Mouse (Mus musculus) forebrain, postnatal 0 days (tissue): ENCODE measurements around the gene Ap2a1. TPM values are rescaled to one million over a fixed set of nuclear protein-coding genes. Genes with fewer than 3 reads are reported as not detected.

ENCODE experiments used
- ATAC-seq: fragments of 200-750 bp; cut with Nextera tagmentation; 2 replicates; pipeline ENCODE4 v1.8.0; 2017; ENCODE audit warnings: mild to moderate bottlenecking, moderate library complexity
- DNase-seq: peaks from one replicate; pipeline ENCODE4 v3.0.0-alpha.2; 2015
- H3K27ac ChIP-seq: fragments of 300-500 bp; sonication (generic); 2 replicates; pipeline ENCODE4 v1.5.1; 2014; ENCODE audit warnings: low read depth, mild to moderate bottlenecking, antibody characterized with exemption, low read length, moderate library complexity, mixed read lengths
- H3K27me3 ChIP-seq: fragments of 300-500 bp; sonication (generic); 2 replicates; pipeline ENCODE4 v1.6.1; 2014; ENCODE audit warnings: mild to moderate bottlenecking, low read length, mixed read lengths; ENCODE audit not compliant: insufficient read depth
- H3K36me3 ChIP-seq: fragments of 300-500 bp; sonication (generic); 2 replicates; pipeline ENCODE4 v1.6.1; 2014; ENCODE audit warnings: mild to moderate bottlenecking, moderate library complexity; ENCODE audit not compliant: insufficient read depth
- H3K4me1 ChIP-seq: fragments of 300-500 bp; sonication (generic); 2 replicates; pipeline ENCODE4 v1.6.1; 2014; ENCODE audit warnings: antibody characterized with exemption; ENCODE audit not compliant: insufficient read depth
- H3K4me2 ChIP-seq: fragments of 300-500 bp; sonication (generic); 2 replicates; pipeline ENCODE4 v1.6.1; 2014; ENCODE audit warnings: low read depth, mild to moderate bottlenecking, moderate library complexity
- H3K4me3 ChIP-seq: fragments of 300-500 bp; sonication (generic); 2 replicates; pipeline ENCODE4 v1.5.1; 2014; ENCODE audit warnings: low read depth, low read length, mixed read lengths
- H3K9ac ChIP-seq: fragments of 300-500 bp; sonication (generic); 2 replicates; pipeline ENCODE4 v1.6.1; 2014; ENCODE audit warnings: mild to moderate bottlenecking
- H3K9me3 ChIP-seq: fragments of 300-500 bp; sonication (generic); 2 replicates; pipeline ENCODE4 v1.6.1; 2016; ENCODE audit warnings: low read length
- CTCF ChIP-seq: sonication (generic); IDR thresholded peaks from 2 replicates; pipeline ENCODE4 v1.5.1; 2016; ENCODE audit warnings: antibody characterized with exemption, control low read depth, low read depth
- WGBS: fragments of 180-500 bp; shearing (Covaris S2); extraction: QIAGEN DNeasy Blood & Tissue Kit; methylation state at CpG from one replicate; pipeline ENCODE4 v1.1.7; 2014; 5-methylcytosine and 5-hydroxymethylcytosine counted together
- polyA plus RNA-seq: library from polyadenylated mRNA; unstranded; fragments of >200 nt; fragmentation: Nextera tagmentation; extraction: Ambion mirVana; gene quantifications from 2 replicates; pipeline ENCODE4 v1.2.1, GENCODE M21; 2015
- total RNA-seq: library from RNA; depleted of rRNA; stranded (reverse); fragments of >200 nt; gene quantifications from 2 replicates; pipeline ENCODE4 v1.2.3, GENCODE M21; 2014; rRNA removed

Gene Ap2a1
- total RNA-seq: 140 and 175 TPM in 2 replicates
- polyA plus RNA-seq: 101 and 113 TPM in 2 replicates

- TF ChIP-seq CTCF: peak; percentile 44
- Histone ChIP-seq H3K4me1 (peaks cover 13% of the 10 kb centered on the region), H3K9ac (peak within 1 kb of the TSS; percentile 94), H3K27me3 (no peaks in the 10 kb centered on the region), H3K4me3 (peak within 1 kb of the TSS; percentile 95), H3K4me2 (peak within 1 kb of the TSS; percentile 68), H3K36me3 (no peaks in the 10 kb centered on the region), H3K9me3 (no peaks in the 10 kb centered on the region), H3K27ac (peak within 1 kb of the TSS; percentile 93)
- WGBS: under 1% methylated on average over 83 of the region's 84 CpGs
- ATAC-seq (peak; percentile 97), DNase-seq (peak; percentile 100)
These were observed at the start of gene Ap2a1 for GRCm38 (mm10) chr7:44929204-44930151. Gene Ap2a1, minus strand, starts transcription at chr7:44929496.

- Histone ChIP-seq H3K9ac (no peak overlapping the region), H3K9me3 (no peaks in the 10 kb centered on the region), H3K27ac (no peak overlapping the region), H3K4me1 (peaks cover 4% of the 10 kb centered on the region; the same call in 1 of the 2 replicates), H3K4me3 (no peak overlapping the region), H3K27me3 (no peaks in the 10 kb centered on the region), H3K4me2 (no peak overlapping the region), H3K36me3 (peaks cover 61% of the 10 kb centered on the region)
- DNase-seq (no peak), ATAC-seq (no peak)
- peak; percentile 50 for TF ChIP-seq CTCF
- WGBS: 89% methylated on average over 3 of the region's 3 CpGs
These were observed 49.0 kb upstream of the Ap2a1 start for GRCm38 (mm10) chr7:44978300-44978699.

GRCm38 (mm10) chr7:44975117-44975419, 45.8 kb upstream of the Ap2a1 start:
- no peaks in the 10 kb centered on the region for H3K27me3 ChIP-seq
- peaks cover 22% of the 10 kb centered on the region; the same call in 1 of the 2 replicates for H3K4me1 ChIP-seq
- ATAC-seq (no peak), DNase-seq (no peak)
- peak overlapping the region; percentile 93 for H3K27ac ChIP-seq
- H3K36me3 ChIP-seq: peaks cover 38% of the 10 kb centered on the region
- no peak overlapping the region for H3K9ac ChIP-seq
- TF ChIP-seq CTCF: no peak
- H3K4me2 ChIP-seq: peak overlapping the region; percentile 80
- H3K9me3 ChIP-seq: no peaks in the 10 kb centered on the region
- 14% methylated on average over 6 of the region's 6 CpGs for WGBS
- H3K4me3 ChIP-seq: no peak overlapping the region

- H3K4me1 ChIP-seq: peaks cover 22% of the 10 kb centered on the region; the same call in 1 of the 2 replicates
- peak within 1 kb of the TSS; percentile 80 for H3K4me2 ChIP-seq
- H3K27me3 ChIP-seq: no peaks in the 10 kb centered on the region
- H3K4me3 ChIP-seq: peak within 1 kb of the TSS; percentile 56
- no peaks in the 10 kb centered on the region for H3K9me3 ChIP-seq
- ATAC-seq (peak; percentile 38), DNase-seq (peak; percentile 94)
- peak within 1 kb of the TSS; percentile 77 for H3K9ac ChIP-seq
- peak; percentile 15; the same call in 1 of the 2 replicates for TF ChIP-seq CTCF
- 1% methylated on average over 22 of the region's 22 CpGs for WGBS
- H3K36me3 ChIP-seq: peaks cover 33% of the 10 kb centered on the region
- H3K27ac ChIP-seq: peak within 1 kb of the TSS; percentile 93
These were observed 45.3 kb upstream of the Ap2a1 start, which contains the start of gene Cpt1c for GRCm38 (mm10) chr7:44974383-44975116. Gene Cpt1c, minus strand, starts transcription at chr7:44974851.

- peak overlapping the region; percentile 77 for H3K9ac ChIP-seq
- peaks cover 22% of the 10 kb centered on the region; the same call in 1 of the 2 replicates for H3K4me1 ChIP-seq
- no peaks in the 10 kb centered on the region for H3K9me3 ChIP-seq
- H3K4me3 ChIP-seq: peak overlapping the region; percentile 56
- WGBS: 31% methylated on average over 14 of the region's 14 CpGs
- H3K4me2 ChIP-seq: peak overlapping the region; percentile 80
- peaks cover 26% of the 10 kb centered on the region for H3K36me3 ChIP-seq
- peak overlapping the region; percentile 93 for H3K27ac ChIP-seq
- no peaks in the 10 kb centered on the region for H3K27me3 ChIP-seq
- TF ChIP-seq CTCF: no peak
- DNase-seq: no peak
- ATAC-seq: no peak
These were observed 44.3 kb upstream of the Ap2a1 start for GRCm38 (mm10) chr7:44973415-44974130.

- TF ChIP-seq CTCF: no peak
- Histone ChIP-seq H3K27ac (peak overlapping the region; percentile 57), H3K4me3 (peak overlapping the region; percentile 55), H3K4me1 (peaks cover 22% of the 10 kb centered on the region; the same call in 1 of the 2 replicates), H3K4me2 (peak overlapping the region; percentile 76), H3K9ac (peak overlapping the region; percentile 55), H3K36me3 (peaks cover 18% of the 10 kb centered on the region), H3K9me3 (no peaks in the 10 kb centered on the region), H3K27me3 (no peaks in the 10 kb centered on the region)
- WGBS: 64% methylated on average over 7 of the region's 7 CpGs
- ATAC-seq: no peak
- DNase-seq: no peak
These were observed 41.8 kb upstream of the Ap2a1 start for GRCm38 (mm10) chr7:44971142-44971541.
